Mouse (Mus musculus) kidney, postnatal 10 days (tissue): ENCODE data around the gene H1foo.

Experiments used
- DNase-seq: peaks from one replicate; pipeline ENCODE4 v3.0.0; 2021; ENCODE audit warnings: mixed read lengths

The H1foo gene

DNA sequence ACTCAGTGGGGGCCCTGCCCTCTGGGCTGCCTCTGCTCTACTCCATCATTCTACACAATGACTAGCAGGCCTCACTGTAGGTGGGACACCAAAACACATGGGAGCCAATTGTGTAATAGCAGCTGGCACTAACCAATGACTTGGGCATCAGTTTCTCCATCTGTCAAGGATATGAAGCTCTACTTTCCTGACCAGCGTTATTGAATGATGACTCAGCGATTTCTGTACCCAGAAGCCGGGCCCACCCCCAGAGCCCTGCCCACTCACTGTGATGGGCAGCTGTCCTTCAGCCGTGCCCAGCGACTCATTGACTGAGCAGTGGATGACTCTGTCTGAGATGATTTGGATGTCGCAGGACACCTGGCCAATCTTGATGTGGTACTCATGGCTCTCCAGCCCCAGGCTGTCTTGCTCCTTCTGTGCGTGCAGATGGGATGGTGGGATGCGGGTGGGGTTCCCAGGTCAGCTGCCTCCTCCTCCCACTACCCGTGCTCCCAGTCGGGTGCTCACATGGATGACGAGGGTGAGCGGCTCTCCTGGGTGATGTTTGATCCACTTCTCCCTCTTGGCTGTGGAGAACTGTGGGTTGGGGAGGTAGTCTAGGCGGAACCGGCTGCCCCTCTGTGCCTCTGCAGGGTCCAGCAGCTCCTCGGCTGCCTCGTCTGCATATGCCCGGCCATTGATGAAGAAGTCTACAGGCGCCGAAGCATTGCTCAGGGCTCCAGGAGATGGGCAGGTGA lies 21.7 kb downstream of the H1foo start:
- no peak for DNase-seq

DNA sequence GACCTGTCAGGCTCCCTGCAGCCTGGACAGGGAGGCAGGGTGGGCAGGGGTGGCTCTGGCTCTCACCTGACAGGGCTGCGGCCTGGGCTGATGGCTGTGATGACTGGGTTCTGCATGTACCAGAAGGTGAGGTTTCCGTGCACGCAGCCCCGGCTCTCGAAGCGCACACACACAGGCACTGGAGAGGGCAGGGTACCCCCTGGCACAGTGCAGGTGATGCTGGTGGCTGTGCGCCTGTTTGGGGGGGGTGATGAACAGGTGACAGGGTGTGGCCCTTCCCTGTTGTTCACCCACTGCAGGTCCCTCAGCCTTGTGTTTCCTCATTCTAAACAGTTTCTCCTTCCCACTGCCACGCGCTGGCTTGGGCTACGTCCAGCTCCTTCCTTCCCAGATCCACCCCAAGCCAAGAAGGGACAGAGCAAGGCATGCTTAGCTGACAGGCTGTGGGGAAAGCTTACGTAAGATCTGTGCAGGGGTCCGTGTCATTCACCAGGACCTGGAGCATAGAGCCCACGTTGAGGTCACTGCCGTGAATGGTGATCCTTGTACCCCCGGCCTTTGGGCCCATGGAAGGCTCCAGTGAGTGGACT lies 22.6 kb downstream of the H1foo start:
- DNase-seq = no peak

DNA sequence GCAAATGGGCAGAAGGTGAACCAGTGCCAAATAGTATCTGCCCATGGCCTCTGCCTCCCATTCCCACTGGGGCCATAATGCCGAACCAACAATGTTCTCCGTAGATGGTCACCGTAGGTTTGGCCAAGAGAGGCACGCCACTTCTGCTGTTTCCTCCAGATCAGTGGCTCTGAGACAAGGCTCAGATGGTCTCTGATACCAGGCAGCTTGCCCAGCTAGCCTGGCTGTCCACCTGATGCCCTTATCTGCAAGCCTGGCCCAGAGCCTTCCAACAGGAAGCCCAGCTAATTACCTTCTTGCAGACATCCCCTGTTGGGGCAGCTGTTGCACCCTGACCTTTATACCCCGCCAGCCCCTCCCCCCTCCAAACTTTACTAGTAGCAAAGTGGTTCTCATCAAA lies 23.3 kb downstream of the H1foo start:
- no peak for DNase-seq

DNA sequence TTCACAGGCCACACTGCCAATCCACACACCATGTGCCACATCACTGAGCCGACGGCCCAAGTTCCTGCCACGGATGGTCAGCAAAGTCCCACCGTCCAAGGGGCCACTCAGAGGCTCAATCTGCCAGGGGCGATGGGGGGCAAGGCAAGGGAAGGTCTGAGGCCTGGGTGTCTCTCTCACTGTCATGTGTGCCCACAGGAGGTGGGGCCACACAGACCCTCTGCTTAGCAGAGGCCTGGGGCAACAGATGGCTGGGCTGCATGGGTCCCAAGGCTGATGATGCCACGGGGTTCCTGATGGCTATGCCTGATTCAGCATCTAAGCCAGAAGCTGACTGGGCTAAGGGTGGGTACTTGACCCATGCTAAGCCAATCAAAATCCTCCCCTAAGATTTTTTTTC lies 24.0 kb downstream of the H1foo start:
- DNase-seq = no peak

DNA sequence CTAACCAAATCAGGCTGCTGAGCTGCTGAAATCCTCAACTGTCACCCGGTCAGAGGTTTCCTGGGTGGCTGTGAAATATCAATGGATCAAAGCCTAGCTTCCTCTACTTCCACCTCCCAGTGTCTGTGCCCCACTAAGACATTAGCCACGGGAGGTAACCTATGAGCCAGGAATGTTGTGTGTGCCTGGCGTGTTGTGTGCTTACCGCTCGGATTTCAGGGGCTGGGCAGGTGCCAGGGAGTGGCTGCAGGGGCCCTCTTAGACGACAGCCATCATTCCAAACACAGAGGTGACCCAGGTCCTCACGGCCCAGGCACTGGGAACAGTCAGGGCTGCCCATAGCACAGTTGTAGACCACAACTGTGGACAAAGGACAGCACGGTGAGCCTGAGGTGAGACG lies 24.4 kb downstream of the H1foo start:
- DNase-seq = no peak

DNA sequence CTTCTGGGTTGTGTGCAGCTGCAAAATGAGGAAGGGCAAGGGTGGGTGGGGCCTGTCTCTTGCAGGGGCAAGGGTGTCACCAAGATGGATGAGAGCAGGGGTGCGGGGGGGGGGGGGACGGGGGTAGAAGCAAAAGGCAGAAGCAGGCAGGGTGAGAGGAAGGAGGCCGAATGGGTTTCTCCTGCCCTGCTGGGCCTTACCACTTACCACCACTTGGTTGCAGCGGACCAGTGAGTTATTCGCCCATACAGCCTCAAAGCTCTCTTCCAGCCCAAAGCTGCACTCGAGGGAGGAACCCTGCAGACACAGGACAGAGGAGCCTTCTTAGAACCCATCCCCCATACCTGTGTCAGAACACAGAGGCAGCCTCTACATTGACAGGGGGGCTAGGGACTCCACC lies 25.2 kb downstream of the H1foo start:
- no peak for DNase-seq

DNA sequence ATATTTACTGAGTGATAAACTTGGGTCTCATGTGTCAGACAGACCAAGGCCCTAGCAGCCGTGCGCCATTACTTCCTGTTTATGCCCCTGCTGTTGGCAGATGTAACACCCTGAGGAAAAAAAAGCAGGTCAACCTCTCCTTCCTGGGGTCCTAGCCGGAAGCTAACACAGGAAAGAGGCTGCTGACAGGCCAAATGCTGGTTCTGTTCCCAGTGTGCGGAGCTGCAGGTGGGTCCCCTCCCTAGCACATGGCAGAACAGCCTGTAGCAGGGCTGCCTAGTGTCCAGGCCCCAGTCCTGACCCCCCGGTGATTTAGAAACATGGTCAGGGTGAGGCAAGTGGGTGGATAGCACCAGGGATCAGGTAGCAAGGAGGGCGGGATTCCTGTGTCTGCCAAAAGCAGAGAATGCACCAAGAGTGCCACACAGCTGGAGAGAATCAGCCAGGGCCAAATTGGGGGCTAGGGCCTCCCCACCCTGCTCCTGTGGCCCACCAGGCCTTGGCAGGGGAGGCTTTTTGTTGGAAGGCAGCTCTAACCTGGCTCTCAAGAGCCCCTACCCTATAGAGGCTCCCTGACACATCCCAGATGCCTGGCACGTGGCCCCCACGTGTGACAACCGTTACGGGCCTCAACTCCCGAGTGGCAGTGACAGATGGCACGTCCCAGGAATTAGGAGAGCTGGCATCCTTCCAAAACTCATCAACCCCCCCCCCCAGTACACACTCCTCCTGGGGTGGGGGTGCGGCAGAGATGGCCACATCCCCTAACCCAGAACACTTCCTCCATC lies 26.7 kb downstream of the H1foo start:
- no peak for DNase-seq

DNA sequence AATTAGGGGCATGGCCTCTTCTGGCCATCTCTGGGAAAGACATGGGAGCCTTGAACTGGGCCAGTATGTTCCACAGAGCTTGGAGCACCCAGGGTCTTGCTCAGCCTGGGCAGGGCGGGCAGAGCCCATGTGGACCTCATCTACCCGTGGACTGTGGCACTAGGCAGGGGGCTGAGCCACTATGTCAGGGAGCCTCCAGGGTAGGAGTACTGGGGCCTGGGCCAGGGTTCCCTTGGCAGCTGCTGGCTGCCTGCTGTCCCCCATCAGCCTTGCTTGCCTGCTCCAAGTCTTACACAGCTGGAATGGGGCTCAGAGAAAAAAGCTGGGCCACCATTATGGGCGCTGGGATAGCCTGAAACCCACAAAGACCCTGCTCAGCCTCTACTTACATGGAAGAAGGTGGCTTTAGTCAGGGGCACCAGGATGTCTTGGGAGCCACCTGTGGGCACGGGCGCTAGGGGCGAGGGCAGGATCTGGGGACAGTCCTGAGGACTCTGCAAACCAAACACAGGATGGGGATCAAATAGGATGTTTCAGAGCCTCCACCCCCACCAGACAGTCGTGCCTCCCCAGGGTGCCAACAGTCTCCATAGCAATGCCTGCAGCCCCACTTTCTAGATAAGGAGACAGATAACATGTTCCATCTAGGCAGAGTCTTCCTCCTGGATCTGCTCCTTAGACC lies 27.5 kb downstream of the H1foo start:
- no peak for DNase-seq

DNA sequence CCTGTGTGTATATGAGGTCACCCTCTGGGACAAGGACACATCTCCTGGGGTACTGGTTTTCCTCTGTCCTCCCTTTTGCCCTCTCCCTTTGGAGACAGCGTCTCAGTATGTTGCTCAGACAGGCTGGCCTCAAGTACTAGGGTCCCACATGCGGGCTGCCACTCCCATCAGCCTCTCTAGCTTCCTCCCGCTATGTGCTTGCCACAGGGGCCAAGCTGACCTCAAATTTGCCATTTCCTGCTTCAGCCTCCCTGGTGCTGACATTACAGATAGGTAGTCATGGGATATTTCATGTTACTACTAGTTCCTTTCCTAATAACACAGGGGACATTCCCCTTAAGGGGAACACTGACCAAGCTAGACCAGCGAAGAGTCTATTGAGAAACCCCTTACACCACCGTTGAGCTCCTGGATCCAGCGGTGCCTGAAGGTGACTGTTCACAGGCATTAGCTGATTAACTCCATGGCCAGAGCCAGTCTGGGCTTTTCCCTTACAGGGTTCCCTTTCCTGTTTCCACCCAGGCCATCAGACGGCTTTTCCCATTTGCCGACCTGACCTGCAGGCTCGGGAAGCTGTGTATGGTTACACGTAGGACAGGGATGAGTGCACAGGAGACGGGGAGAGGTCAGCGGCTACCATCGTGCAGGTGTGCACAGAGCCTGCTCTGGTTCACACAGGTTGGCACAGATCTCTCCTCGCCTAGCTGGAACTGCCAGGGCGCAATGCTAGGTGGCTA lies 28.6 kb downstream of the H1foo start:
- DNase-seq = no peak

DNA sequence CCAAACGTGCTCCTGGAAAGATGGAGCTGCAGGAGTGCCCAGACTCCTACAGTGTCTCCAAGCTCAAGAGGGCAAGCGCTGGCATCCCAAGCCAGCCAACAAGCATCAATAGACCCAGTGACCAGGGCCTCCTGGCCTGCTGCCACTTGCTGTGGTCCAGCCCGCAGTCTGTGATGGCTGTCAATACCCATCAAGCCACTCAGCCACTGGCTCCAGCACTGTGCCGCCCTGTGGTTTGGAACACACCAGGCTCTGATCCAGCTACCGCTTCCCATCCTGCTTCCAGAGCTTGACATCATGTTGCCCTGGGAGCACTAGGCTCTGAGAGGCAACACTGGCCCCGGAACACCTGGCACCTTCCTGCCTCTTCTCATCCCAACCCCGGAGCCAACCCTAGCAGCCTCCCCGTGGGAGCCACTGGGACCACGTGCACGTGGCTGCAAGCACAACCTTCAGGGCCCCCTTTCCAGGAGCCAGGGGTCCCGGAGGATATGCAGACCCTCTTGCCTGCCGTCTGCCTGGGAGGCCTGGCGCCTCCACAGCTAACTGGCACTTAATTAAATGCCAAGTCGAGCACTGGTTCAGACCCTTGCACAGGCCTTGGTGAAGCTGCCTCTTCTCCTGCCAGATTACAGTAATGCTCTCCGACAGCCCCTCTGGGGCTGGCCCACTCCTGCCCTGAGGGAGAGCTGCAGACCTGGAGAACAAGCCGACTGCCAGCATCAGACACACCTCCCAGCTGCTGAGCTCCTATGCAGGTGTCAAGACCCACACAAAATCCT lies 29.3 kb downstream of the H1foo start:
- no peak for DNase-seq

DNA sequence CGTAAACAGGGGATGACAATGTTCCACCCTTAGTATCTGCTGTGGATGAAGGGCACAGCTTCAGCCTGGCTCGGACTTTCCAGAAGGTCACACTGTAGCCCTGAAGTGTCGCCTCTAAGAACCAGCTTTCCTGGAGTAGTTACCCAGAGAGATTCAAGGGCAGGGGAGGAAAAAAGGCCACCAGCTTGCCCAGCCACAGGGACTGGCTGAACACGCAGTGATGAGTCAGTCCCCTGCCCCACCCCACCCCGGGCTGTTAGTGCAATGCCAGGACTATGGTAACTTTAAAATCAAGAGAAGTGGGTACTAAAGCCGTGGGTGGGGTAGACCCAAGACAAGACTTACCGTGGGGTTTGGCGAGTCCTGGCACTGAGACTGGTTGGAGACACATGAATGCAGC lies 30.9 kb downstream of the H1foo start:
- DNase-seq = no peak

DNA sequence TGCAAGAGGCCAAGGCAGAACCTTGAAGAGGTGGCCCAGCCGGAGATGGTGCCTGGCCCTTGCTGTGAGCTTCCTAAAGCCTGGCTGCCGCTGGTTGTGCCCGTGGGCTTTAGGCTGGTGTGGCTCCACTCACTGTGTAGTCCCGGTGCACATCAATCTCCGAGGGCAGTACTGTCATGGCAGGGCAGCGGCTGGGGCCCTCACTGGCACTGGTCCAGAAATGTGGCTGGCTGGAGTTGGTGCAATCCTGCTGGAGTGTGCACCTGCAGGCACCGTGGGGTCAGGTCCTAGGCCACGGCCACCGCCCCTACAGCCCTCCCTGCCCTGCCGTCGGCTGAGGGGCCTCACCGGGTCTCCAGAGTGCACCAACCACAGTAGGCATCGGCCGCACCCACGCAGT lies 33.1 kb downstream of the H1foo start:
- no peak for DNase-seq

DNA sequence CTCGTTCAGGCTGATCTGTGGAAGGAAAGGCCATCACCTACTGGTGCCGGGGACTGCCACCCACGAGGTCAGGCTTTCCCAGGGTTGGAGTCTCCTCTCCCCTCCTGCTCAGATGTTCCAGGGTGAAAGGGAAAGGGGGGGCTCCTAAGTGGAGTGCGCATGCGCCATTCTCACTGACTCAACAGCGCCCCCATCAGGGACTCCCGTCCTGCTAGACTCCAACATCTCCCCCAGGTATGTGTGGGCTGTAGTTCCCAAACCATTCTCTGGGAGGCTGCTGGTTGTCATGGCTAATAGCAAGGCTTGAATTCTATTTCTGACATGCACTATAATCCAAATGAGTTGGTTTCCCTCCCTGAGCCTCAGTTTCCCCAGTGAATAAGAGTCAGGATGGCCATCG lies 33.9 kb downstream of the H1foo start:
- DNase-seq = no peak

DNA sequence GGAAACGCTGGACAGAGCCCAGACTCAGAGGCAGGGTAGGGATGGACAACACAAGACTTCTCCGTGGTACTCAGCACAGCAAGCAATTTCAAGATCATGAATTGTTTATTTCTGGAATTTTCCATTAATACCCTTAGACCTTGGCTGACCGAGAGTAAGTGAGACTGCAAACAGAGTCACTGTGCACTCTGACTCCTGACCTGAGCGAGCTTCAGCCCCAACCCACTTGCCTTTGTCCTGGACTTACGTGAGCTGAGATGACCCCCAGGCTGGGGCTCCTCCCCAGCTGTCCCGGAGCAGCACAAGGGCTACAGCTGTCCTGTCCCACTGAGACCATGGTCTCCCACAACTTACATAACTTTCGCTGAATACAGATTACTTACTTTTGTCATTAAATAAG lies 38.2 kb downstream of the H1foo start:
- no peak for DNase-seq

DNA sequence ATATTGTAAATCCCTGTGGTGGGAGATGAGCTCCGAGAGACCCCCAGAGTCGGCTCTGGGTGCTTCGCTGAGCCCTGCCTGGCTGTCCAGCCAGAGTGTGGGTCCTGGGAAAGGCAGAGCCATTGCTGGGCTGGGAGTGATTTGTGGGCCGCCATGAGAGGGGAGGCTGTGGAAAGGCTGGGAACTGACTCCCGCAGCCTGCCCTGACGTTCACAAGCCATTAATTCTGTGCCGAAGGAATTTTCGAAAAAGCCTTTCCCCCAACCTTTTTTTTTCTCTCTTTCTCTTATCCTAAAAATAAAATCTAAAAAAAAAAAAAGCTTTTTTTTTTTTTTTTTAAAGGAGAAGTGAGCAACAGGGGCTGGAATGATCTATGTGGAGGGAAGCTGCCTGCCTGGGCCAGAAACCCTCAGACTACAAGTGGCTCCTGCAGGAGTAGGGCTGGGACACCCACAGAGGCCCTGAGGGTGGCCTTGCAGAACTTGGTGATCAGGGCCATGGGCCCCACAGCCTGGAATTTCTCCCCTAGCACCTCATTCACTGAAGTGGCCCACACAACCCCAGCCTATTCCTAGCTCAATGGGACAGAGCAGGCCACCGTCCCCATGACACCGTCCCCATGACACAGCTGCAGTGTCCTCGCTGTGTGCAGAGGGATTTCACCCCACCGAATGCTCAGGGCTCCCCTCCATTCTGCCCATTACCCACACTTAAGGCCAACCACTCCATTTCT lies 38.7 kb downstream of the H1foo start:
- DNase-seq = peak; percentile 74

DNA sequence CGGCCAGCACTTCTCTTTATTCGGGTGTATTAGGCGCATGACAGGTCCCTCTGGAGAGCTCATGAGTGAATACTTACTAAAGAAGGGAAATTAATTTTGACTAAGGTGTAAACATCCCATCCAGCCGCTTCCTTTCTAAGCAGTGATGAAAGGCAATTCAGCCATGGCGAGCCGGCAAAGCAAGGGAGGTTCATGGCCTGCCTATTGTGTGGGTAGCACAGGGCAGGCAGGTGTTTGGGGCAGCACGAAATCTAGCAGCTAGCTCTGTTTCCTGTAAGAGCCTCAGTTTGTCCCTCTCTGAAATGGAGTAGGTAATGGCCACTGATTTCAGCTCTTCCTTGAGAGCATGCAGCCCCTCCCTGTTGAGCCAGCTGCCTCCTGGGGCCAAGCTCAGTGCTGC lies 39.8 kb downstream of the H1foo start:
- DNase-seq = no peak

DNA sequence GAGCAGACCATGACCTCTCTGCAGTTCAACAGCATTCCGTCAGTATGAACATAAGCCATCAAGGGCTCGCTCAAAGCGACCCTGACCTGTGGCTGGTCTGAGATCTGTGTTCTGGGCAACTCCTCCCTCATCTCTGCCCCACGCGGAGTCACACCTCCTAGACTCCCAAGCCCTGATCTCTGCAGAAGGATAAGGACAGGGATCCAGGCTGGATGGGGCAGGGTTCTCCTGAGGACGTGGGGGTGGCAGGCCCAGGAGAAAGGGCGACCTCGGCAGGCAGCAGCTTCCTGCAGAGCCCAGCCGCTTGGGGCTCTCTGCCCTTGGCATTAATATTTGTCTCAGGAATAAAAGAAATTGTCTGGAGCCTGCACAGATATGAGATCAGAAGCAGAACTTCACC lies 40.9 kb downstream of the H1foo start:
- no peak for DNase-seq

DNA sequence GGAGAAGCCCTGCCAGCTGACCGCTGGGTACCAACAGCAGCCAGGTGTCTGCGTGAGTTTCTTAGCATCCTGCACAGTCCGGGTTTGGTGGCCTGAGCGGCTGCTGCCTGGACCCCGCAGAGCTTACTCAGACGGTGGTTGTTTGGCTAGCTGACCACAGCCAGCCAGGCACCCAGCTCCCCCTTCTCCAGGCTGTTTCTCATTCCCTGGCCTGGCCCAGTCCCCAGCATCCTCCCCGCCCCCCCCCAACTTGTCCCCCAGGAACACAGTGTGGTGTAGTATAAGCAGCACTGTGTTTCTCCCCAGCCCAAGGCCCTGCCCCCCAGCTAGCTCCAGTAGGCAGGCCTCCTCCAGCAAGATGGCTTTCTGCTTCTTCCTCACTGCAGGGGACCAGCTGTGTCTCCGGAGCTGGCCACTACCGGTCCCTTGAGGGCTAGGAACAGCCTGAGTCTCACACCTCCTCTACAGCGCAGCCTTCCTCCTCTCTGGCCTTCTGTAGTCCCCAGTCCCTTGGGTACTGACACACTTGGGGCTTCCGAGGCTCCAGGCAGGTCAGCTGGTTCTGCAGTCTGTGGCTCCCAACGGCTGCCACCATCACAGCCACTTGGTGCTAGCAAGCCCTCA lies 41.8 kb downstream of the H1foo start:
- DNase-seq = peak; percentile 59

DNA sequence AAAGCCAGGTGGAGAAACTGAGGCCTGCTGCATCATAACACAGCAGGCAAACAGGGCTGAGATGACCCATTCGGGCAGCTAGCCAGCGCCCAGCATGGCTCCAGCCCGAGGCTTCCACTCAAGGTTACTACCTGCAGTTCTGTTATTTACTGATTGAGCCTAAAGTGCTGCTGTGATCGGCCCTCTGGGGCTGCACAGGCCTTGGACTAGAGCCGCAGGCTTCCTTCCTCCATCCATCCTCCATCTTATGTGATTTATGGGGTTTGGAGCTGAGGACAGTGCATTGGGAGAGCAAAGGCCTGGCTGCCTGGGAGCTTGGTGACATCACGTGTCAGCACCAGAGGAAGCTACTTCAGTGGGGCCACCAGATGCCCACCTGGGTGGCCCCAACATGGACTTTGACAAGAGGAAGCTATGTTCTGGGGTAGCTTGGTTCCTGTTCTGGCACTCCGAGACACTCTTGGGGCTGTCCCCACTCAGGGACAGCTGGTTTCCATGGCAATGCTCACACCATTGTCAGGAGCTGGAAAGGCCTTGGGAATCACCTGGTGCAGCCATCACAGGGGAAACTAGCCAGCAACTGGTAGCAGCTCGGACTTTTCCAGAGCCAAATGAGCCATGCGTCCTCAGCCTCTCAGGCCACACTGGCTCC lies 42.5 kb downstream of the H1foo start:
- DNase-seq = peak; percentile 69

DNA sequence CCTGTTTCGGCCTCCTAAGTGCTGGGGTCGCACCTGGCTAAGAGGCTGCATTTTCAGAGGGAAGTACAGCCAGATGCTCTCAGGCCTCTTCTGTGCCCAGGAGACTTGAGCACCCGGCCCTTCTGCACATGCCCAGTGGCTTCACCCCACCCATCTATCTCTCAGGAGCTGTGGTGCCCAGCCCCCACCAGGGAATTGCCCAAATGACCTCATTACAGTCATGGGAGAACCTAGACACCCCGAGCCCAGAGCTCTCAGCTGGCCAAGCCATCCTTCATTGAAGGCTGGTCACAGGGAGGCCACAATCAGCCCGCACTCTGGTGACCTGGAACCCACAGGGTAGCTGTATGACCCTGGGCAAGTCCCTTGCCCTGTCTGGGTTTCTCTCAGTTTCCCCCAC lies 44.3 kb downstream of the H1foo start:
- peak; percentile 42 for DNase-seq
